Mouse (Mus musculus) CH12F3 (cell line): ENCODE data around the gene Slc8a3.

Experiments
- in situ Hi-C: fragments of 300-500 bp; cut with MboI; formaldehyde crosslinking; loops from 2 replicates; pipeline ENCODE4 v1.14.3; 2020; ENCODE audit warnings: low sequenced_read_pairs

The Slc8a3 gene

GRCm38 (mm10) chr12:81147956-81148355 lies 185.0 kb downstream of the Slc8a3 start:
- in situ Hi-C loops: no loop called here
